In the genomic region with DNA sequence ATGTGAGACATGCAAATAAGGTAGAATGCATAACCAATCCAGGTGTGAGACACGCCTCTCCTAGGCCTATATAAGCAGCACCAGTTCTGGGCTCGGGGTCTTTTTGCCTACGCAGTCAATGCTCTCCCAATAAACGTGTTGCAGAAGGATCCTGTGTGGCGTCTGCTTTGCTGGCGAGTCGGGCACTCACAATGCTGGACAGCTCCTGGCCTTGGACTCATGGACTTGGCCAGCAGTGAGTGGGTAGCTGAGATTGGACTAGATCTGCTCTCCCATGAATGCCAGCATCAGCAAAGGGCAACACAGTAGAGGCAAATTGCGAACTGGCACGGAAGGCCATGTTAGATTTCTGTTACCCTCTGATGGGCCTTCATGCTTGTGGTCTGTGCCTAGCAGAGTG, we compare ENCODE assay signal across 13 mouse cellular contexts. TPM values are rescaled to one million over a fixed set of nuclear protein-coding genes. Genes with fewer than 3 reads are reported as not detected.
DNase-seq lines count a peak whose midpoint lies in the region; ATAC-seq and TF ChIP-seq lines count a peak whose summit lies in the region.
"Not testable (repeated sequence)": the region's sequence is repeated elsewhere in the genome, so short reads cannot be mapped to it uniquely, and the experiment has no call there.
"Had no signal": no experiment of that assay in that cellular context is flagged by ENCODE, and none has a peak within 500 bp of the region (broad histone marks: within the 10 kb centered on the region; RNA-seq: fewer than 3 reads in every experiment).

No protein-coding gene starts in this region.

- not testable (repeated sequence) for H3ac ChIP-seq in myocyte (ENCODE audit: control insufficient read depth, insufficient read length)

- TF ChIP-seq POLR2A in myocyte (IDR thresholded peaks at IDR 0.05; ENCODE audit: insufficient read length, low read depth) = not testable (repeated sequence)

- not testable (repeated sequence) for H3K4me1 ChIP-seq in intestine, embryonic 14.5 days (replicated peaks; ENCODE audit: control insufficient read depth, insufficient read depth, low read length); limb, embryonic 10.5 days; liver, embryonic 11.5 days (replicated peaks; ENCODE audit: control insufficient read depth, insufficient read depth, low read length)

- H3K79me2 ChIP-seq in myocyte (ENCODE audit: control insufficient read depth, insufficient read depth) = not testable (repeated sequence)

- not testable (repeated sequence) for ATAC-seq in intestine, embryonic 14.5 days (replicated peaks; ENCODE audit: low FRiP score, low TSS enrichment, low read depth); liver, embryonic 11.5 days (replicated peaks; ENCODE audit: low FRiP score)

- not testable (repeated sequence) for H3K9me3 ChIP-seq in intestine, embryonic 14.5 days (ENCODE audit: control insufficient read depth, low read length); limb, embryonic 10.5 days (replicated peaks); liver, embryonic 11.5 days (ENCODE audit: control insufficient read depth, low read length)

- peak; percentile 22 for DNase-seq in adipocyte (ENCODE audit: low spot score)
- peak; percentile 74 for DNase-seq in heart, adult 11 months
- peak; percentile 7 for DNase-seq in intestine, embryonic 14.5 days (ENCODE audit: low spot score)
- peak; percentile 23 for DNase-seq in limb, embryonic 10.5 days (ENCODE audit: low spot score)
- DNase-seq in liver, embryonic 11.5 days (ENCODE audit: low spot score) = peak; percentile 22

- not testable (repeated sequence) for H3K27ac ChIP-seq in intestine, embryonic 14.5 days (ENCODE audit: low read depth); limb, embryonic 10.5 days; liver, embryonic 11.5 days (ENCODE audit: low read depth, low read length)

- not testable (repeated sequence) for H3K4me2 ChIP-seq in intestine, embryonic 14.5 days (ENCODE audit: low read length); liver, embryonic 11.5 days; myocyte (ENCODE audit: low read depth)

- not testable (repeated sequence) for H3K9ac ChIP-seq in intestine, embryonic 14.5 days (ENCODE audit: low read length); liver, embryonic 11.5 days (ENCODE audit: low read depth, low read length)

- whole genome bisulfite sequencing in intestine, embryonic 14.5 days = 87% methylated on average over 9 of the region's 9 CpGs
- WGBS in limb, embryonic 10.5 days = 88% methylated on average over 9 of the region's 9 CpGs
- 80% methylated on average over 9 of the region's 9 CpGs for WGBS in liver, embryonic 11.5 days

- H3K36me3 ChIP-seq in intestine, embryonic 14.5 days (ENCODE audit: control insufficient read depth, insufficient read depth, low read length); limb, embryonic 10.5 days; liver, embryonic 11.5 days (ENCODE audit: control insufficient read depth, insufficient read depth, low read length); myocyte (ENCODE audit: control insufficient read depth, insufficient read depth): not testable (repeated sequence)

- not testable (repeated sequence) for H3K4me3 ChIP-seq in intestine, embryonic 14.5 days (ENCODE audit: low read depth, low read length); limb, embryonic 10.5 days; liver, embryonic 11.5 days (ENCODE audit: low read depth, low read length); myocyte

- not testable (repeated sequence) for H3K27me3 ChIP-seq in intestine, embryonic 14.5 days (replicated peaks; ENCODE audit: control insufficient read depth, insufficient read depth, low read length); limb, embryonic 10.5 days (ENCODE audit: low read depth, poor library complexity, severe bottlenecking); liver, embryonic 11.5 days (replicated peaks; ENCODE audit: control insufficient read depth, insufficient read depth, low read length); myocyte (ENCODE audit: control insufficient read depth, insufficient read depth, insufficient read length)

TF ChIP-seq in myocyte, 11 proteins besides CTCF, POLR2A, EP300 and RAD21:
- peak; percentile 53 for TF ChIP-seq REST (IDR thresholded peaks at IDR 0.05; ENCODE audit: insufficient read depth, insufficient read length)

RNA-seq across cellular contexts. Expression of gene Zfp160, which starts 39.3 kb away (rescaled TPM):
- 15.0 and 17.3 TPM in 2 replicates for polyA plus RNA-seq in intestine, embryonic 14.5 days (2014; fragmentation: Nextera tagmentation; extraction: Ambion mirVana)
- polyA plus RNA-seq in limb, embryonic 10.5 days (2016; fragmentation: Nextera tagmentation; extraction: Ambion mirVana) = 15.1 and 19.1 TPM in 2 replicates
- 9.7 and 12.3 TPM in 2 replicates for polyA plus RNA-seq in liver, embryonic 11.5 days (2014; fragmentation: Nextera tagmentation; extraction: Ambion mirVana)
- polyA plus RNA-seq in myocyte (2012; fragmentation: generic; extraction: Trizol) = 4.0 TPM

RNA-seq across cellular contexts. Expression of gene Vmn1r233, which starts 51.8 kb away (rescaled TPM):
- polyA plus RNA-seq in intestine, embryonic 14.5 days (2014; fragmentation: Nextera tagmentation; extraction: Ambion mirVana) = not detected in 2 replicates
- polyA plus RNA-seq in limb, embryonic 10.5 days (2016; fragmentation: Nextera tagmentation; extraction: Ambion mirVana) = not detected in 2 replicates
- not detected in 2 replicates for polyA plus RNA-seq in liver, embryonic 11.5 days (2014; fragmentation: Nextera tagmentation; extraction: Ambion mirVana)
- polyA plus RNA-seq in myocyte (2012; fragmentation: generic; extraction: Trizol) = not detected
- polyA plus RNA-seq: activated CD4-positive, CD25-positive, alpha-beta regulatory T cell, adult 4 months; adrenal gland, adult 2 months; brain, embryonic 14.5 days; C2C12; cerebellum, adult 2 months; G1E; Patski had no signal

Comparison
In these comparisons a context has a peak if more than half of its experiments do, and no peak if none do; other contexts are left out.
1. DNase-seq: peak in every context shown above with its lines; median percentile 74 in heart, adult 11 months; 23 in limb, embryonic 10.5 days; 22 in adipocyte; 22 in liver, embryonic 11.5 days; 7 in intestine, embryonic 14.5 days.